Mouse (Mus musculus) spleen, adult 2 months (tissue): ENCODE data around the gene Shbg.

Experiments
- CTCF ChIP-seq: fragments of 200-500 bp; IDR thresholded peaks from 2 replicates; pipeline ENCODE4 v1.5.1; 2011; ENCODE audit warnings: mild to moderate bottlenecking, inconsistent platforms; ENCODE audit not compliant: insufficient read depth, insufficient read length, insufficient replicate concordance; ENCODE audit errors: extremely low read depth
- POLR2A ChIP-seq: fragments of 200-500 bp; IDR thresholded peaks from 2 replicates; pipeline ENCODE4 v1.6.1; 2011; ENCODE audit warnings: low read depth, low read length, inconsistent platforms

- TF ChIP-seq CTCF = no peak
- no peak for TF ChIP-seq POLR2A
These were observed 15.9 kb downstream of the Shbg start for GRCm38 (mm10) chr11:69601768-69602167.
